Mouse (Mus musculus): ENCODE data around the gene Phf3. TPM values are rescaled to one million over a fixed set of nuclear protein-coding genes. Genes with fewer than 3 reads are reported as not detected.
A peak's percentile ranks its signal among the peaks of the same experiment; 100 is the strongest.

Gene Phf3
- total RNA-seq (2014; rRNA removed) (57.7 and 82.2 TPM in 2 replicates), polyA plus RNA-seq (2015; fragmentation: Nextera tagmentation; extraction: Ambion mirVana) (25.3 and 34.9 TPM in 2 replicates)

GRCm38 (mm10) chr1:30873541-30874260 is at the start of gene Phf3:
TSS of gene Phf3 (minus strand) at chr1:30873921.
- under 1% methylated on average over 46 of the region's 85 CpGs for WGBS
- DNase-seq (ENCODE audit: low spot score) (peak; percentile 96), ATAC-seq (ENCODE audit: low FRiP score) (peak; percentile 95)
- Histone ChIP-seq H3K9ac (replicated peaks; ENCODE audit: low read length, poor library complexity, severe bottlenecking) (peak within 1 kb of the TSS; percentile 97), H3K4me2 (ENCODE audit: low read depth, low read length, poor library complexity, severe bottlenecking) (peak within 1 kb of the TSS; percentile 57), H3K27me3 (ENCODE audit: insufficient read depth, low read length) (no peaks in the 10 kb centered on the region), H3K9me3 (ENCODE audit: low read length) (no peaks in the 10 kb centered on the region), H3K27ac (ENCODE audit: low read depth, low read length) (peak within 1 kb of the TSS; percentile 99), H3K4me1 (ENCODE audit: insufficient read depth, low read length) (no peaks in the 10 kb centered on the region; the same call in 1 of the 2 replicates), H3K36me3 (ENCODE audit: insufficient read depth, low read length) (no peaks in the 10 kb centered on the region), H3K4me3 (ENCODE audit: low read depth, low read length) (peak within 1 kb of the TSS; percentile 85)
- peak; percentile 29 for TF ChIP-seq CTCF (IDR thresholded peaks at IDR 0.05)

GRCm38 (mm10) chr1:30922237-30922636 is 48.5 kb upstream of the Phf3 start:
- H3K9ac ChIP-seq (replicated peaks; ENCODE audit: low read length, poor library complexity, severe bottlenecking) = no peak overlapping the region
- H3K27ac ChIP-seq (ENCODE audit: low read depth, low read length) = no peak overlapping the region
- H3K27me3 ChIP-seq (ENCODE audit: insufficient read depth, low read length) = no peaks in the 10 kb centered on the region
- no peak for ATAC-seq (ENCODE audit: low FRiP score)
- no peak overlapping the region for H3K4me2 ChIP-seq (ENCODE audit: low read depth, low read length, poor library complexity, severe bottlenecking)
- WGBS = 91% methylated on average over 3 of the region's 3 CpGs
- TF ChIP-seq CTCF (IDR thresholded peaks at IDR 0.05) = no peak
- no peaks in the 10 kb centered on the region for H3K9me3 ChIP-seq (ENCODE audit: low read length)
- no peaks in the 10 kb centered on the region for H3K36me3 ChIP-seq (ENCODE audit: insufficient read depth, low read length)
- H3K4me3 ChIP-seq (ENCODE audit: low read depth, low read length) = no peak overlapping the region
- H3K4me1 ChIP-seq (ENCODE audit: insufficient read depth, low read length) = no peaks in the 10 kb centered on the region
- no peak for DNase-seq (ENCODE audit: low spot score)

GRCm38 (mm10) chr1:30921252-30921651 is 47.5 kb upstream of the Phf3 start:
- Histone ChIP-seq H3K27ac (ENCODE audit: low read depth, low read length) (no peak overlapping the region), H3K27me3 (ENCODE audit: insufficient read depth, low read length) (no peaks in the 10 kb centered on the region), H3K9me3 (ENCODE audit: low read length) (no peaks in the 10 kb centered on the region), H3K4me3 (ENCODE audit: low read depth, low read length) (no peak overlapping the region), H3K9ac (replicated peaks; ENCODE audit: low read length, poor library complexity, severe bottlenecking) (no peak overlapping the region), H3K36me3 (ENCODE audit: insufficient read depth, low read length) (no peaks in the 10 kb centered on the region), H3K4me2 (ENCODE audit: low read depth, low read length, poor library complexity, severe bottlenecking) (no peak overlapping the region), H3K4me1 (ENCODE audit: insufficient read depth, low read length) (no peaks in the 10 kb centered on the region)
- no peak for TF ChIP-seq CTCF (IDR thresholded peaks at IDR 0.05)
- DNase-seq (ENCODE audit: low spot score) (no peak), ATAC-seq (ENCODE audit: low FRiP score) (no peak)

GRCm38 (mm10) chr1:30920620-30921177 is 47.0 kb upstream of the Phf3 start:
- peak; percentile 64 for TF ChIP-seq CTCF (IDR thresholded peaks at IDR 0.05)
- H3K27me3 ChIP-seq (ENCODE audit: insufficient read depth, low read length) = no peaks in the 10 kb centered on the region
- ATAC-seq (ENCODE audit: low FRiP score) (no peak), DNase-seq (ENCODE audit: low spot score) (peak; percentile 8)
- H3K9ac ChIP-seq (replicated peaks; ENCODE audit: low read length, poor library complexity, severe bottlenecking) = no peak overlapping the region
- H3K4me2 ChIP-seq (ENCODE audit: low read depth, low read length, poor library complexity, severe bottlenecking) = no peak overlapping the region
- H3K27ac ChIP-seq (ENCODE audit: low read depth, low read length) = no peak overlapping the region
- no peaks in the 10 kb centered on the region for H3K4me1 ChIP-seq (ENCODE audit: insufficient read depth, low read length)
- no peaks in the 10 kb centered on the region for H3K9me3 ChIP-seq (ENCODE audit: low read length)
- H3K4me3 ChIP-seq (ENCODE audit: low read depth, low read length) = no peak overlapping the region
- 100% methylated on average over 1 of the region's 1 CpGs for WGBS
- no peaks in the 10 kb centered on the region for H3K36me3 ChIP-seq (ENCODE audit: insufficient read depth, low read length)

- 66% methylated on average over 3 of the region's 3 CpGs for WGBS
- no peaks in the 10 kb centered on the region for H3K27me3 ChIP-seq (ENCODE audit: insufficient read depth, low read length)
- no peaks in the 10 kb centered on the region for H3K36me3 ChIP-seq (ENCODE audit: insufficient read depth, low read length)
- ATAC-seq (ENCODE audit: low FRiP score) (no peak), DNase-seq (ENCODE audit: low spot score) (no peak)
- H3K9me3 ChIP-seq (ENCODE audit: low read length) = no peaks in the 10 kb centered on the region
- no peak overlapping the region for H3K4me2 ChIP-seq (ENCODE audit: low read depth, low read length, poor library complexity, severe bottlenecking)
- no peak overlapping the region for H3K4me3 ChIP-seq (ENCODE audit: low read depth, low read length)
- H3K4me1 ChIP-seq (ENCODE audit: insufficient read depth, low read length) = no peaks in the 10 kb centered on the region
- H3K9ac ChIP-seq (replicated peaks; ENCODE audit: low read length, poor library complexity, severe bottlenecking) = no peak overlapping the region
- TF ChIP-seq CTCF (IDR thresholded peaks at IDR 0.05) = no peak
- H3K27ac ChIP-seq (ENCODE audit: low read depth, low read length) = no peak overlapping the region
Measured at GRCm38 (mm10) chr1:30910172-30910571, 36.5 kb upstream of the Phf3 start.

- TF ChIP-seq CTCF (IDR thresholded peaks at IDR 0.05) = no peak
- Histone ChIP-seq H3K9ac (replicated peaks; ENCODE audit: low read length, poor library complexity, severe bottlenecking) (no peak overlapping the region), H3K4me2 (ENCODE audit: low read depth, low read length, poor library complexity, severe bottlenecking) (no peak overlapping the region), H3K36me3 (ENCODE audit: insufficient read depth, low read length) (no peaks in the 10 kb centered on the region), H3K4me1 (ENCODE audit: insufficient read depth, low read length) (no peaks in the 10 kb centered on the region), H3K4me3 (ENCODE audit: low read depth, low read length) (no peak overlapping the region), H3K27ac (ENCODE audit: low read depth, low read length) (no peak overlapping the region), H3K9me3 (ENCODE audit: low read length) (no peaks in the 10 kb centered on the region), H3K27me3 (ENCODE audit: insufficient read depth, low read length) (no peaks in the 10 kb centered on the region)
- WGBS = 79% methylated on average over 4 of the region's 4 CpGs
- no peak for ATAC-seq (ENCODE audit: low FRiP score)
- DNase-seq (ENCODE audit: low spot score) = no peak
Measured at GRCm38 (mm10) chr1:30908797-30909196, 35.1 kb upstream of the Phf3 start.

Measured in midbrain, postnatal 0 days (tissue).